Mouse (Mus musculus): ENCODE data around the gene Crybg1.

DNA sequence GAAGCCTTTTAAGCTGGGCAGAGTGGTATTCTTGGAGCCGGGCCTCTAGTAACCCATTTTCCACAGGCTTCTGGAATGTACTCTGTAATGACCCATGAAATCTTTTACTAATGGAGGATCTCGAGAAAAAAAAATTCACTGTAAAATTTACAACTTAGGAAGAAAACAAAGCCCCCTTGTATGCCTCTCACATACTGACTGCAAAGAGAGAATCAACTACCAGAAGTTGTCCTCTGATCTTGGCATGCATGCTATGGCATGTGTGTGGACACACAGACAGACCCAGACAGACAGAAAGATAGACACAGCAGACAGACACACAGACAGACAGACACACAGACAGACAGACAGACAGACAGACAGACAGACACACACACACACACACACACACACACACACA lies 8.8 kb upstream of the Crybg1 start:
- TF ChIP-seq CTCF (IDR thresholded peaks at IDR 0.05) (no peak), EP300 (IDR thresholded peaks at IDR 0.05) (no peak)

All from lung, postnatal 0 days (tissue).